Mouse (Mus musculus): ENCODE data around the gene Itgb7.

- TF ChIP-seq CTCF (IDR thresholded peaks at IDR 0.05), result no peak
- TF ChIP-seq EP300 (IDR thresholded peaks at IDR 0.05), result no peak
These were observed 58.2 kb downstream of the Itgb7 start for GRCm38 (mm10) chr15:102173581-102173980.
